Mouse (Mus musculus): ENCODE measurements around the gene Psmb7.

DNA sequence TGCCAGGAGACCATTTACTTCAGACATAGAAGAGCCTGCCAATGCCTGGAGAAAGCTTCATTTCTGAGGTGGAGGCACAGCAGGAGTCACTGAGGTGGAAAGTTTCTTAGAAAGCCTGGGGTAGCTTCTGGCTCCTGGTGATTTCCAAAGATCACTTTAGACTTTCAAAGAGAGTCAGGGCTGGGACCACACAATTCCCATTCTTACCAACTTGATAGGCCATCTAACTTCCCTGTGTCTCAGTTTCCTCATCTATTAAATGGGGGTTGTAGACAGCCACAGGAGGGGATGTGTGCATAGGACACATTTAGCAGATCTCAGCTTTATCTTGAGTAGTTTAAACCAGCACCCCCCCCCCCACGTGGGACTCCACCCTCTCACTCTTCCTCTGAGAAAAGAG lies 101.5 kb downstream of the Psmb7 start:
- TF ChIP-seq CTCF (IDR thresholded peaks at IDR 0.05; ENCODE audit: low read depth, low read length) (no peak), POLR2A (IDR thresholded peaks at IDR 0.05; ENCODE audit: extremely low read depth, insufficient read depth, low read length) (no peak)
